Mouse (Mus musculus): ENCODE measurements around the gene Gltp.

The Gltp gene

DNA sequence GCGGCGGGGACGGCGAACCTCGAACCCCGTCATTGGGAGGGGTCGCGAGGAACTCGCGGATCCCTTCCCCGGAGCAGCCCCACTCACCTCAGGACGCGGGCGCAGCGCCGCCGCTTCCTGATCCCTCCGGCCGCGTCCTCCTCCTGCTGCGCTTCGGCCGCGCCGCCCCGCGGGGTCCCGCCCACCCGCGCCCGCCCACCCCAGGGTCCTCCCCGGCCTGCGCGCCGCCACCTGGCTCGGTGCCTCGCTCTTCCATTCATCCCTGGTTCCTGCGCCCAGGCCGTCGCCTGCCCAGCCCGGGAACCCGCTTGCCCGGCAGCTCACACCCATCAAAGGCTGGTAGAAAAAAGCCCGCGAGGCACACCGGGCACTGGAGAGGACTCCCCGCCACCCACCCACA is 32.5 kb downstream of the Gltp start, which contains the start of gene Trpv4:
Gene Trpv4, minus strand, starts transcription at position 167 of the 400 bp plus-strand sequence.
- DNase-seq = peak; percentile 30

DNA sequence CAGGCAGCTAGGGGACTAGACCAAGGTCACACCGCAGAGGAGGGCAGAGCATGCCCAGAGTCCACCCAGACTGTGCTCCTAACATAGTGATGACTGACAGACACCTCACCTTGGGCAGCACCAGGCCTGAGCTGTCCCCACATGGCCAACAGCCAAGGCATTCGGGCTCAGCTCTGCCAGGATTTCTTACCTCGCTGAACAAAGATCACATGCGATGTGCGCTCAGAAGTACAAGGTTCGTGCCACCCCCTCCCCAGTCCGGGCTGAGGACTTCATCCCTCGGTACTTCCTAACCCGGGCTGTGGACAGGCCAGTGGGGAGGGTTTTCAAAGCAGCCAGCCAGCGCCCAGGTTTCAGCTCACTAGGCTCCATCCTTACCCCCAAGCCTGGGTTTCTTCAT is 33.4 kb downstream of the Gltp start:
- DNase-seq = no peak

DNA sequence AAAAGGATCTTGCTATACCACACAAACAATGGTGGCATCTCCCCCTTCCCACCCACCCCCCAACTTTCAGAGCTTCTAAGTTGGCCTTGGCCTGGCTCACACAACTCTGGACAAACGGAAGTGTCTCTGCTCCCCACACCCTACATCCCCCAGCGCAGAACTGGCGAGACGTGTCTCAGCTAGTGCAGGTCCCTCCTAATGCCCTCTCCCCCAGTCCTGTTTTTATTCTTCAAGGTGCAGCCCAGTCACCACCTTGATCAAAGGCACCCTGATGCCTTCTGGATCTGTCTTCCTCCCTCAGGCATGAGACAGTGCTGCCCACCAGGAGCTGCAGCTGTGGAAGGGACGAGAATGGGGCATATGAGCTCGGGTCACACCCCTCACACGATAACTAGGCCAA is 34.5 kb downstream of the Gltp start:
- no peak for DNase-seq

DNA sequence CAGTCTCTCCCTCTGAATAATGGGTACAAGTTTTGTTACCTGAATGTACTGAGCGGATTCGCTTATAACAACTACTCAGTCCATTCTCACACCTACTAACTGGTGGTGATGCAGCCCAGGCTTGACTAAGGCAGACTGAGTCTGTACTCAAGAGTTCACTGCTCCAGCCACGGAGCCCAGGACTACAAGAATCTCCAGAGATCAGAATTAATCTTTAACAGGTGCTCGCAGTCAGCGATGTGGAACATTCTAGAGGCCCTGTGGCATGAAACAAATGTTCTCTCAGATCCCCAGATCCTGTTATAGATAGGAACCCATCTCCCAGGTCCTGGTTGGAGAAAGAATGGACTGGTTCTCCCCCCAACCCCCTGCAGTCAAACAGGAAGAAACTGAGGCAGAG is 35.1 kb downstream of the Gltp start:
- no peak for DNase-seq

DNA sequence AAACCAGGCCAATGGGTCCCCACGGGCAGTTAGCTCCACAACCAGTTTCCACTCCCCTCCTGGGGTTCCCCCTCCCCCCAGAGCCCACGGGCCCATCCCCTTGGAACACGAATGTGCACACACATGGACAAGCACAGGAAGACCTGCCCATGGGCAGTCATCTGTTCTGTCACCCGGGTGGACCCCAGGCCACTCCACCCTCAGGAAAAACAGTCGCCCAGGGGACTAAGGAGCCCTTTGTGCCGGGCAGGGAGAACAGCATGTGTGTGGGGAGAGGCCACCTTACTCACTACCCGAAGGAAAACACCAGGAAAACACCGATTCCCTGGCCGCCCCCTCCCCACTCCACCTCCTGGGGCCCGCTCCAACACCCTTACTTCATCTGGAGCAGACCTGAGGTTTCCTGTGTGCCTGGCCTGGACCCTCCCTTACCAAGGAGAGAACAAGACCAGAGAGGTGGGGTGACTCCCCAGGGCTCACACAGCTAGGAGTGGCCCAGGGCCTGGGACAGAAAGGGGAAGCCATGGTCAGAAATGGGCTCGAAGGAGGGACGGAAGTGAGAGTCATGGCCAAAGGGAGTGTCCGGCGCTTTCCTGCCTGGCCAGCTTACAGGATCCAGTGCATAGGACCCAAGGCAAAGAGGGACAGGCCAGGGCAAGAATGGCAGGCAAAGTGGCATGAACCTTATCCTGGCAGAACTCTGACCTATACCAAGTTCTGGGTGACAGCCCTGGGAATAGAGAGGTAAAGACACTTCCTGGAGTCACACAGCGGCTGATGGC is 36.9 kb downstream of the Gltp start:
- DNase-seq = no peak

DNA sequence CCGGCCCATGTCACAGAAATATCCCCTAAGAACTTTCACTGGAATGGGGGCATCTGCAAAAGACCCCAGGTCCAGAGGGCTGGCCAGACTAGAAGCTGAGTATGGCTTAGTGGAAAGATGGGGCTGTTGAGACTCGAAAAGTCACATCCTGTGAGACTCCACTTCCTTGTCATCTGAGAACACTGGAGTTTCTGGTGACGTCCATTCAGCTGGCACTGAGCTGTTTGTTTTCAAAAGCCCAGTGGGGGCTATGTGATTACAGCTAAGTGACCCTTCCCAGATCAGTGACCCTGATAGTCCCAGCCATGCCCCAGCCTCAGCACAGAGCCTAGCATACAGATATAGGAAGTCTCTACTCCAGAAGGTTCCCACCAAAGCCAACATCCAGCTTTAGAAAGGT is 39.3 kb downstream of the Gltp start:
- no peak for DNase-seq

DNA sequence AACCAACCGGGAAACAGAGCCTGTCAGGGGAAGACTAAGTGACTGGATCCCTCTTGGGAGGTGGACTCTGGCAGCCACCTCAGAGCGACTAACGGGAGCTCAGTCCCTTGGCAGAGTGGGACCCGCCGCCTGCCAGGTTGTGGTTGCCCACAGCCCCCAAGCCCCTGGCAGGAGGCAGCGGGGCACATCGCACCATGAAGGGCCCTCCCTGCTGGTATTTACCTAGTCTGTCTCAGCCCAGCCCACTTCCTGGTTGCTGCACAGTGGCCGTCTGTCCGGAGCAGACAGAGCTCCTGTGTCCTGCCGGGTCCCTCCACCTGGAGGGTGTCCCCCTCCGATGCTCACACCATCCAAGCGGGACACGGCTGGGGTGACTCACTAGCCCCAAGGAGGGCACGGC is 39.8 kb downstream of the Gltp start:
- no peak for DNase-seq

DNA sequence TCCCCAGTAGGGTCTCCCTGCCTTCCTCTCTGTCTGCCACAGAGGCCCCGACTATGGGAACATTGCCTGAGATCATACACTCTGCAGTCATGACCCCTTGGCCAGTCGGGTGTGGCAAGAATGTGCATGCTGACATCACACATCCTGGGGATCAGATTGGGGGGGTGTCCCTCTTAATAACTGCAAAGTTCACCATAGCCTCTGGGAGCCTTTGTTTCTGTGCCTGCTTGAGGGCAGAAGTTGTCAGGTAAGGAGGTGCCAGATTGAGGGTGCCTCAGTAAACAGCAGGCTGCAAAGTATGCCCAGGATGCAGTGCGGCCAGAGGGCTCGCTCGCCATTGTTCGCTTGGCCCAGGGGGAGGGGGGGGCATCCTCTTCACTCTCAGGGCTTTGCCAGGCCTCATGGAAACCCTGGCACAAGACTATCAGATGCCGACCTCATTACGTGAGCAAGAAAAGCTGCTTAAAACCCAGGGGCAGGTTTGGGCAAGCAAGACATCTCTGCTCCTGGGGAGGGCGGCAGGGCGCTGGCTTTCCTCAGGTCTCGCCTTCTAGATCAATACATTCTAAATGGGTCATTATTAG is 42.0 kb downstream of the Gltp start:
- no peak for DNase-seq

DNA sequence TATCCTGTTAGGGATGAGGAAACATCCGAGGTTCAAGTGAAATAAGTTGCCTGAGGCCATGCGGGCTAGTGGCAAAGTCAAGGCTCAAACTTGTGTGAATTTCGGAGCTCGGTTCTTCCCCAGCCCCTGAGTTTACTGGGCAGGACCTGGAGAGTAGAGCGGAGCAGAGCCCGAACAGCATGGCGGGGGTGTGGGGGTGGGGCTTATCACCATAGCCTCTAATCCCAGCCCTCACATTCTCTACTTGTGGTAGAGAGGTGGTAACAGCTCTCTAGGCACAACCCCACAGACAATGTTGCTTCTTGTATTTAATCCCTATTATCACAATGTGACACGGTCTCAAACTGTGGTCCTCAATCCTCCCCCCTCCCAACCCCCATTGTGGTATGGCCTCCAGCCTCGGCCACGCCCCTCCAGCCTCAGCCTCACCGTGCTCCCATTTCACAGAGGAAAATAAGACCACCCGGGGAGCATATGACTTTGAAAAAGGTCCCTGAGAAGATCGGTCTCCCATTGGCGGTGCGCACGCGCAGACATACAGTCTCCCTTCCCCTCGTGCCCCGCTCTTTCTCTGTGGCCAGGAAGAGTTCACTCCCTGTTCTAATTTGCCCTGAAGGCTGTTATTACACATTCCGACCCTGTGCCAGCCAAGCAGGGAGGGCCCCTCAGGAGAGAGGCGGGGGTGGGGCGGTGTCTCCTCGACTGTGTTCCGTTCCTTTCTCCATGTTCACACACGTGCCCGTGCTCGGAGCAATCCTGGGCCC is 43.4 kb downstream of the Gltp start:
- peak; percentile 36 for DNase-seq

DNA sequence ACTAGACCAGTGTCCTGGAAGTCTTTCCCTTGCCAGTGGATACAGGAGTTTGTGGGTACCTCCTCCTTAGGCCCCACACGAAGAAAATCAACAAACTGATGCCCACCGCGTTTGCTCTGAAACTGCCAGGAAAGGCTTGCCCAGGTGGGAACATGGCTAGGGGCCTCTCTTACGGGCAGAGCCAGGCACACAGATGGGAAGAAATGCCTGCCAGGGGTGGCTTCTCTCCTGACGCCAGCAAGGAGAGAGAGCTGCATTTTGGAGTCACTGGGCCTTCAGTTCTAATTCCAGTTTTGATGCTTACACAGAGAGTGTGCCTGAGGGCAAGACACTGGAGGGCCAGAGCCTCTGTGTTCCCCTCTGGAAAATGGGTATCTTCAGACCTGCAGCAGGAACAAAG is 44.9 kb downstream of the Gltp start:
- DNase-seq = no peak

DNA sequence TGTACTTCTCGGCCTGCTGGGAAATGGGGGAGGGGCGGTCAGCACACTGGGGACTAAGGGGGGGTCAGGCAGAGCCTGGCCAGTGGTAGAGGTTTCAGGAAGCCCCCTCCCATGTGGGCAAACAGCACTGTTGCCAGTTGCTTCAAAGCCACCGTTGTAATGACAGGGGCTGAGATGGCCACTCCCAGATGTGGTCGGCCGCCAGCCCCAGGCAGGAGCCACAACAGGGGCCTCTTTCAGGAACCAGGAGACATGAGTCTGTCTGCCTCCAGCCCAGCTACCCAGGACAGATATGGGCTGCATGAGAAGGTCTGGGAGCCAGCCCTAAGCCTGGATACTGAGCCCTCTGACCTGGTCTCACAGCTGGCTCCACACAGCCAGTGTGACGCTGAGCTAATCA is 45.9 kb downstream of the Gltp start:
- no peak for DNase-seq

DNA sequence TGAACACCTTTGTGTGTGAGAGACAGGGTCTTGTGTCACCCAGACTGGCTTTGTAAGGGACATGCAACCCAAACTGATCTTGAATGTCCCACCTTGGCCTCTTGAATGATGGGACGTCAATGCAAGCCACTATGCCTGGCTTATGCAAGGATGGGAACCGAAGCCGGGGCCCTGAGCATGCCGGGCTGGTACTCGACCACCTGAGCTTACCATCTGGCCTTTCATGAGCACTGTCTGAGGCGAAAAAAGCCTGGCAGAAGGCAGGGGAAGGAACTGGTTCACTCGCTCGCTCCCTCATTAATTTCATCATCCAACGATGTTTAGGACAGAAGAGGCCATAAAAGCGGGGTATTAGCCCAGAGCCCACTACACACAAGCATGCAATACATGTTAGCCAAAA is 50.0 kb downstream of the Gltp start:
- no peak for DNase-seq

DNA sequence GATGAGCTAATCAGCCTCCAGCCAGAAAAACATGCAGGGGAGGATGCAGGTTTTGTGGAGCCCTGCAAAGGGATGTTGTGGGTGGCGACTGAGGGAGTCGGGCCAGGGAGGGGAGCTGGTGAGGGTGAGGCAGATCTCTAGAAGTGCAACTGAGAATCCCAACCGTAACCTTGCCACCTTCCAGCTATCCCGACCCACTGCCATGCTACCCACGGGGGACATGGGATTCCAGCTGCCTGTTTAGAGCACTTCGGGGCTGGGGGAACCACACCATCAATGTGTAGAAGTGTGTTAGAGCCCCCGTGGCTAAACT is 51.2 kb downstream of the Gltp start:
- DNase-seq = no peak

DNA sequence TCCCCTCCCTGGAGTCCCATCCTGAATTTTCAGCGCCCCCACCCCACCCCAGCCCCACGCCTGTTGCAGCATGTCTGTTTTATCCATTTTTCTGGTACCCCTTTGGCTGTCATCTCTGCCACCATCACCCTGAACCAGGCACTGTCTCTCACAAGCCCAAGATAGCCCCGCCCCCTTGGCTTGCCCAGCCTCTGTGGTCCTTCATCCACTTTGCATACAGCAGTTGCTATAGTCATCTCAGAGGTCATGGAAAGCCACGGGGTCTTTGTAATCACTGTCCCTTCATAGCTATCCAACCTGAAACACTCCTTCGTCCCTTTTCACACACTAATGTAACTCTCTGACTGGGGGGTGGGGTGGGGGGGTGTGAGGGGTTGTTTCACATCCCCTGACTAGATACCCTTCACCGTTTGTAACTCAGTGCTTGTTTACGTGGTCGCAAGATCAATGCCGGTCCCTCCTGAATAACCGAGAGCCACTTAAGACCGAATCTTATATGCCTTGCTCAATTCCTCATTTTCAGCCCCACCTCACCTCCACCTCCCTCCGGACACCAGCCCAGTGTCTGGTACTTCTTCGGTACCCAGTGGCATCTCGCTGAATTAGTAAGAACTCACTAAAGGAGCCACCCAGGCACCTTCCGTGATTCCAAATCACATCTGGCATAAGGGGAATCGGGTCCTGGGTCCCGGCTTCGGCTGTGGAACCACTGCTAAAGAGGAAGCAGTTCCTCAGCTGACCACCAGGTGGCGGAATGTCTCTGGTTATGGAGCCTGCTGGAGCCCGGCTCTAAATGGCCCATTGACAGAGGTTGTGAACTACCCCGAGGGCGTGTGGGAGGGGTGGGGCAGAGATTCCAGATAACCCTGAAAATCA is 51.8 kb downstream of the Gltp start:
- DNase-seq = peak; percentile 90

DNA sequence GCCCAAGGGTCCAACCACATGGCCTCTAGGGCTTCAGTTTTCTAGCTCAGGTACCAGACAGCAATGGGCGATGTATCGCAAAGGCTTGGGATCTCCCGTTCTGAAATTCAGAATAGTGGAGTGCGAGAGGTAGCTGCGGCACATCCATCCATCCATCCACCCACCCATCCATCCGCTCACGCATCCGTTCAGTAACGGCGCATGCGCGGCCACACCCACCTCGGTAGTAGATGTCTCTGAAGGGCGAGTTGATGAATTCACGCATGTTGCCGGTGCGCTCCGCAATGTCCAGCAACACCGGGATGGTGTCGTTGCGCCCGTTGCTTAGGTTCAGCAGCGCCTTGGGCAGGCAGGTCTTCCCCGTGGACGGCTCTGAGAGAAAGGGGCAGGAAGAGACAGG is 54.7 kb downstream of the Gltp start:
- no peak for DNase-seq

DNA sequence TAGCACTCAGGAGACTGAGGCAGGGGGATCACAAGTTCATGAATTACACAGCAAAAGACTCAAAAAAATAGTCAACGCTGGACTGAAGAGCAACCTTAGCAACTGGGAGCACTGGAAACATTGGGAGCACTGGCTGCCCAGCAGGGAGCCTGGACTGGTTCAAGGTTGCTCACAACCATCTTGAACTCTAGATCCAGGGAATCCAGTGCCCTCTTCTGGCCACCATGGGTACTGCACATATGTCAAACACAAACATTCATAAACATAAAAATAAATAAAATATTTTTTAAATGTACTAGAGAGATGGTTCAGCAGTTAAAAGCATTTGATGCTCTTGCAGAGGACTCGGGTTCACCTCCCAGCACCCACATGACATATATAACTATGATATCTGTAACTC is 59.4 kb downstream of the Gltp start:
- DNase-seq = no peak

DNA sequence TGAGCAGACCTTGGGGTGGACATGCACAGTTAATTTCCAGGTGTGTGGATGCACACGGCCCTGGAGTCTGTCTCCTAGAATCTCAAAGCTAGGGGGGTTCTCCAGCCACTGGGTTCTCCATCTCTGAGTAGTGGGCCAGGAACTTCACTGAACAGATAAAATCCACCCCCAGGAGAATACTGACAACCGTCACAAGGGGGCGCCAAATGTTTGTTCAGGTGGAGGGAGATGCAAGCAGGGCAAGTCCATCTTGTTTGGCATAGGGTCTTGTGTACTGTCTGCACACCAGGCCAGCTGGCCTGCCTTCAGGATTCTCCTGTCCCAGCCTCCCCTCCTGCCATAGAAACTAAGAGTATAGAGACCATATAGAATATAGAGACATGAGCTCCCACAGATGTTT is 65.2 kb downstream of the Gltp start:
- DNase-seq = peak; percentile 76

DNA sequence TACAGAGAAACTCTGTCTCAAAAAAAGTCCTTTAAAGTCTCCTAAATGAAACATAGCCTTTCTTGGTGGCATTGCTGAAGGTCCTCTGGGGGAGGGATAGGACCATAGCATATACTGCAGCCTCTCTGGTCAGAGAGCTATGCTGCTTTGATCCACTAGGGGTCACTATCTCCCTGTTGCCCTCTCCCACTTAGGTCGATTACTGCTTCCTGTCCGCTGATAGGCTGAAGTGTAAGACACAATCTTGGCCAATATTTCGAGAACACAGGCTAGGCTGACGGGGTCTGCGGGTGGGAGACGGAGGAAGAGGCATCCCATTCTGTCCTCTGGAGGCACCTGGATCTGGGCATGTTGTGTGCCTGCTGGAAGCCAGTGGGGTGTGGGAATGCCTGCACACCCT is 70.5 kb downstream of the Gltp start:
- DNase-seq = no peak
